Mouse (Mus musculus) retina, adult 2 months (tissue): ENCODE measurements at regions not wholly inside any gene's neighbourhood (a gene's known extent, or its start where the extent isn't known, plus 50 kb on each side); places are given as distances from the start of the nearest gene placed in this dataset.
"Not testable (repeated sequence)": the region's sequence is repeated elsewhere in the genome, so short reads cannot be mapped to it uniquely, and the experiment has no call there.

Source experiments
- DNase-seq: peaks from one replicate; pipeline ENCODE4 v3.0.0-alpha.2; 2012; ENCODE audit warnings: low read depth, low spot score

DNA sequence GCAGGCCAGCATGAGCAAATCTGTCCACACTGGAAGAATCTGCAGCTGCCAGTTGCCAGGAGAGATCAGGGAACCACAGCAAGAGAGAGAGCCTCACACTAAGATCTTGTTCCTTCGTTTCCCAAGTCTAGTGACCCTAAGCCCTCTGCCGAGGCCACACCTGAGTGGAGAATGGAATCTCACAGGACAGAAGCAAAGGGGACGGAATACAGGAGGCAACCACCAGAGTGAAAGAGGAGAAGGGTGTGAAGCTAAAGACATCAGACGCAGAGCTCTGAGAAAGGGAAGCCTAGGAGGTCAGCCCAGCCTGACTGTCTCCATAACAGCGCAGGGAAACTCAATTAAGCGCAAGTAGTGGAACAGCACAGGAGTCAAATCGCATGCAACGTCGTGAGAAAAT lies 75.0 kb downstream of the Suds3 start:
- no peak for DNase-seq

DNA sequence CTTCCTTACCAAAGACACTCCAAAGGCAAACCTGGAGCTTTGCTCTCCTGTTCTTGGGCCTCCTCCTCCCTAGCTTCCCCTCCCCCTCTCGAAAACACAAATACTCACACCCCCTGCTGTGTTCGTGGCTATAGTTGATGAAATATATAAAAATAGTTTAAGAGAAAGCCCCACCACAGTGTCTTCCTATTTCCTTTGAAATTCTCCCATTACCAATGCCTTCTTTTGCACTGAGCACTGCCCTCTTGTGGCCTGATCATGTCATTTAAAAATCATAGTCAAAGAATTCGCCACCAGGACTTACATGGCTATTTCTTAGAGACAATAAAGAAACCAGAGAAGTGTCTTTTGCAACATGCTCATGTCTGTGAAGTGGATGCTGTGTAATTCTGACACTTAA lies 78.7 kb downstream of the Suds3 start:
- no peak for DNase-seq

DNA sequence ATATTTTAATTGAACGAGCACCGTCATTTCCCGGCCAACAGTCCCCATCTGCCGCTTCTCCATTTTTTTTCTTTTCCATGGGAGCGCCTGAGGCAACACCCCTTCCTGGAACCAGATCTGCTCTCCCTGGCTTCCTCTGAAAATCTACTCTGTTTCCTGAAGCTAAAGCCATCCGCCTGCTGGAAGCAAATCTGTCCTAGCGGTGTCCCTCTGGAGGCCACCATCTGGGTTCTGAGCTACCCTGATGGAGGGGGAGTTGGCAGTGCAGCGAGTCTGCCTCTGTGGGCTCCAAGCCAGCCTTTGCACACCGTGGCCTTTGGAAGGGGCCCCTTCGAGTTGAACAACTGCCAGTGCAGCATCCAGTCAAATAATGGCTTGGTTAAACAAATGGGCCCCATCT lies 83.8 kb downstream of the Suds3 start:
- DNase-seq = no peak

DNA sequence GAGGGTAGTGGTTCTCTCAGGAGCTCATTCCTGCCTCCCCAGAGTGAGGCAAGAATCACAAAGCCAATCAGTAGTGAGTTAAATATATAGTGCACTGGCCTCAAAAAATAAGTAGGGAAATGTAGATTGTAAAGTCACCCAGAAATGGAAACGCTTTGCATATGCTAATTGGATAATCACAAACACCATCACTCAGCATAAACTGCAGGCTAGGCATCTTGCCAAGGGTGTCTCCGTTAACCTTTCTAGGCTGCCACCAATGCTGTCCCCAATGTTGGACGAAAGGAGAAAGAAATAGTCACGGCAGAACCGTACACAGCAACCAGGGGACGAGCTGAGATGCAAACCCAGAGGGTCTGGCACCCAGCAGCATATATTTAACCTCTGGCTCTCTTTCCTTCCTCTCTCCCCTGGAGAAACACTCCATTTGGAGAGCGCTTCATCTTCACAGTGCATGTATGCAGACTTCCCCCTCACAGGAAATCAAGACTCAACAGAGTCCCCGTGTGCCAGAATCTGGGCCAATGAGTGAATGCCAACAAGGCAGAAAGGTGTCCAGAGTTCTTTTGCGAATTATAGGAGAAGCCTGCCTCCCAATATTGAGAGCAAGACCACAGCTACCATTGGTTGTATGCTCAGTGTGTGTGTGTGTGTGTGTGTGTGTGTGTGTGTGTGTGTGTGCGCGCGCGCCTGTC lies 90.1 kb downstream of the Suds3 start:
- no peak for DNase-seq

DNA sequence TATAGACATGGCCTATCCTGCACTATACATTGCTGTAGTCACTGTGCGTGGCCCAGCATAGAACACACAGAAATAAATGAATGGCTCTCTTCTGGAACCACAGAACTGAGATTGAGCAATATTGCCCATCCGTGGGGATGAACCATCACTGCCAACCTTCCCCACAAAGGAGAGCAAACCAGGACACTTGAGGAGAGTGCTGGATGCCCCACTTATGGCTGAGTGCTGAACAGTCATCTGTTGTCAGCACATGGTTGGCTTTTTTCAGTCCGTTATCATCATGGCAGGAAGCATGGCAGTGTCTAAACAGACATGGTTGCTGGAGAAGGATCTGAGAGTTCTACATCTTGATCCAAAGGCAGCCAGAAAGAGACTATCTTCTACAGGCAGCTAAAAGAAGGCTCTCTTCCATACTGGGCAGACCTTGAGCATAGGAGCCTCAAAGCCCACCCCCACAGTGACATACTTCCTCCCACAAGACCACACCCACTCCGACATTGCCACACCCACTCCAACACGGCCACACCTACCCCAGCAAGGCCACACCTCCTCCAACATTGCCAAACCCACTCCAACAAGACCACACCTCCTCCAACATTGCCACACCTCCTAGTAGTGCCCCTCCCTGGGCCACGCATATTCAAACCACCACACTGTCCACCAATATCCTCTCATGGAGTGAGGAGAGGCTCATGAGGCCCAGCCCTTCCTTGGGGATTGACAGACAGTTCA lies 97.3 kb downstream of the Suds3 start:
- no peak for DNase-seq

DNA sequence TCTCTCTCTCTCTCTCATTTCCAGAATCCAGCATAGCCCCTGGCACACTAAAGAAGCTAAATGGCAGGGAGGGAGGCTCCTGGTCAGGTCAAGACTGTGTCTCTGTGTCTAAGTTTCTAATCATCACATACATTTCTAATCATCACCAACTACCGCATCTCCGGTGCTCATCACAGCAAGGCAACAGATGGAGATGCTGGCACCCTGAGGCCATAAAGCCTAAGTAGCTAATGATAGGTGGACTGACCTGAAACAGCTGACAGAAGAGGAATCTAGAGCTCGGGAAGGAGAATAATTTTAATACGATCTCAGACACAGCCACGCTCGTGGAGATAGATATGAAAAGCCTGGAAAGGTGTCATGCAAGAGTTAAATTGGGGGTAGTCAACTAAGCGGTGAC lies 104.8 kb downstream of the Suds3 start:
- no peak for DNase-seq

DNA sequence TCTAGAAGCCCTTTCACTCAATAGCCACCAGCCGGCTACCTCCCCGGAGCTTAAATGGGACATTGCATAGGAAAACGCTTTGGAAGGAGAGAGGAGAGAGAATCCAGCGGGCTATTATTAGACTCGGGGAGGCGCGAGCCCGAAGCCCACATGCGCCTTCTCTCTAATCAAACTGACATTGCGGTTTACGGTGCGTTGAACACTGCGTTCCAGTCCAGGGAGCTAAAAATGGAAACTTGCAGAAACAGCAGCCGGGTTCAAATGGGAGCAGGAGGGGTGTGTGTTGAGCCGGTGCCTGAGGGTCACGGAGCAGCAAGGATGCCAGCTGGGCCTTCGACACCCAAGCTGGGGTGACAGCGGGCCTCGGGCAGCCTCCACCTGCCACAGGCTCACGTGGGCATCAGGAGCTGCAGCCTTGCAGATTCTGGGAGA lies 115.1 kb downstream of the Suds3 start:
- peak; percentile 40 for DNase-seq

DNA sequence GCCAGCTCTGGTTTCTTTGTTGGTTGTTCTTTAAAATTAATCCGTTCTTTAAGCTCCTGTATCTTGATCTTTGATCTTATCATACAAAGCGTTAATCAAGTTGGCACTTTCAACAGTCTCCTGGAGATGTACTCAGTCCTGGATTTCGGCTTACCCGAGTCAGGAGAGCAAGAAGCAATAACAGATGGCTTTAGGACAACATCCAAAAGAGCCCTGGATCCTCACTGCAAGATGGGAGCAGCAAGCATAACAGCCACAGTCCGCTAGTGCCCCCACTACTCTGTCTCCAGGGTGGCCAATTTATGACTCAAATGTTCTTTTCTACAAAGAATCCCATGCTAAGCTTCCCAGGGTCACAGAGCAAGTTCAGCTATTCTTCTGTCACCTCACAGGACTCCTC lies 121.4 kb downstream of the Suds3 start:
- DNase-seq = no peak

DNA sequence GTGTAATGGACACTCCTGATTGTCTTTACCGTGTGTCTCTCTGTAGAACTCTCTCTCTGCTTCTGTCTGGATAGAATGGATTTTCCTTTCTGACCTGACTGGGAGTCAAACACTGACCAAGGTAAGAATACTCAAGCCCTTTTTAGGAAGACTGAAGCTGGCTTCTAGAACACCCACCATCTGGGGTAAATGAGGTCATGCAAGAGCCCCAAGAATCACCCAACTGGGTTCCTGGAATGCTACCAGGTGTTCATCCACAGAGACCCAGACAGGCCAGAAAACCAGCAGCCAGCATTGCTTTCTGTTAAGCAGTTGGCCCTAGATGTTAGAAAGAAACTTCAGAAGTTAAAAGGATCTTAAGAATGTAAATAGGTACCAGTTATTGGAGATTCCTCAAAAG lies 122.2 kb downstream of the Suds3 start:
- DNase-seq = no peak

DNA sequence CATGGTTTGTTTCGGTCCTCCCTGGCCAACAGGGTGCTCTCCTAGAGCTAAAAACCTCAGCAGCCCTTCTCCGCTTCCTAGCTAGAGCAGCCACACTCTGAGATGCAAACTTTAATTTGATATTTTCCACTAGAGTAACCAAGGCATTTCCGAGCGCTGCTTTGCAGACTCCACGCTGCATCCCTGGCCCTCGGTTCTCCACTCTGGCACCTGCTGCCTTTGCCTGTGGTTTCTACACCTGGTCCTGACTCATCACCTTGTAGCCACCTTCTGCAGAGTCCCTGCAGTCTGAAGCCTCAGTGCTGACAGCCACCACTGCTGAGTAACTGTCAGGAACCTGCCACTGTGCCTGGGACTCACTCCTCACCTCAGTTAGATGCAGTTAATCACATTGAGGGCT lies 124.5 kb downstream of the Suds3 start:
- no peak for DNase-seq

DNA sequence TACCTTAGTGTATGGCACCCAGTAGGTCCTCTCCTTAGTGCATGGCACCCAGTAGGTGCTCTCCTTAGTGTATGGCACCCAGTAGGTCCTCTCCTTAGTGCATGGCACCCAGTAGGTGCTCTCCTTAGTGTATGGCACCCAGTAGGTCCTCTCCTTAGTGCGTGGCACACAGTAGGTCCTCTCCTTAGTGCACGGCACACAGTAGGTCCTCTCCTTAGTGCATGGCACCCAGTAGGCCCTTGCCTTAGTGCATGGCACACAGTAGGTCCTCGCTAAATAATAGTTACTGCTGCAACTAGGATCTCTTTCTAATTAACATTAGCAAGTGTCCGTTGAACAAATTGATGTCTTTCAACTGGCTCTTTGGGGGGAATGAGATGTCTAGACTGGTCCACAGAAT lies 144.4 kb downstream of the Suds3 start:
- not testable (repeated sequence) for DNase-seq

DNA sequence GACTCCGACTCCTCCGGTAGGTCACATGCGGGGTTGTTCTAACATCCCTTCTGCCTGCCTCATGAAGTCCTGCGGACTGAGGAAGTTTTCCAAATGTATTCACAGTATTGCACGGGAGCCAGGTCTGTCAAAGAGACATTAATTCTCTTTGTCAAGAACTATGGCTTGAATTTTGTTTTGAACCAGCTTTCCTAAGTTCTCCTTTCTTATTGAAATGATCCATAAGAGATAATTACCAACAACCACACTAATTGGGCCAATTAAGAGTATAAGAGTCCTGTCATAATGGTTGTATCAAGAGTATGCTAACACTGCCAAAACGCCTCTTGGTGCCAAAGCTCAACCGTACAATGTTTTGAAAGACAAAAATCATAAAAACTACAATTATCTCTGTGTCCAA lies 151.7 kb downstream of the Suds3 start:
- no peak for DNase-seq

DNA sequence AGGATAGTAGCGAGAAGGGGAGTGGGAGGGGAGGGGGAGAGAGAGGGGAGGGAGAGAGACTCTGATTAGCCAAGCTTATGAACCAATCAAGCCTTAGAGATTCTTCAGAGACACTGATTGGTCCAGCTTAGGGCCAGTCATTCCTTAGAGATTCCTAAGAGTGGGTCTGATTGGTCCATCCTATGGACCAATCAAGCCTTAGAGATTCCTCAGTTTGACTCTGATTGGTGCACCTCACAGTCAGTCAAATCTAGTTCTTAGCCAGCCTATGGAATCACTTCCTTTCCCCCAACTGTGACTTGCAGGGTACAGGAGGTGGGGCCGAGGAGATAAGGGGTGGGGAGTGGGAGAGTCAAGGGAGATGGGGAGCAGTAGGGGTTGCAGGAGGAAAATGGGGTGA lies 152.8 kb downstream of the Suds3 start:
- no peak for DNase-seq

DNA sequence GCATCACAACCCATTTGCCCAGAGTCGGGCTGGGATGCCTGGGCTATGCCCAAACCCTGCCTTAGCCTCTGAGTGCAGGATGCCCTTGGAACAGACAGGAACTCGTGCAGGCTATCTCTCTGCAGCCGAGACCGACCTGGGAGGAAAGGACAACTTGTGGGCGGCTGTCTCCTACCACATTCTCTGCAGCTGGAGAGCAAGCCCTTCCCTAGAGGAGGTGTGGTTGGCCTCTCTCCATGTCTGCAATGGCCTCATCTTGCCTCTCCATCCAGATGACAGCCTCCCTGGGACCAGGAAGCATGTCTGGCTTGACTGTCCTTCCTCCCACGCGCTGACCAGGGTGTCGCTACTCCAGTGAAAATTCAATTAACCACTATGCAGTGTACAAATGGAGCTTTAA lies 155.9 kb downstream of the Suds3 start:
- DNase-seq = no peak

DNA sequence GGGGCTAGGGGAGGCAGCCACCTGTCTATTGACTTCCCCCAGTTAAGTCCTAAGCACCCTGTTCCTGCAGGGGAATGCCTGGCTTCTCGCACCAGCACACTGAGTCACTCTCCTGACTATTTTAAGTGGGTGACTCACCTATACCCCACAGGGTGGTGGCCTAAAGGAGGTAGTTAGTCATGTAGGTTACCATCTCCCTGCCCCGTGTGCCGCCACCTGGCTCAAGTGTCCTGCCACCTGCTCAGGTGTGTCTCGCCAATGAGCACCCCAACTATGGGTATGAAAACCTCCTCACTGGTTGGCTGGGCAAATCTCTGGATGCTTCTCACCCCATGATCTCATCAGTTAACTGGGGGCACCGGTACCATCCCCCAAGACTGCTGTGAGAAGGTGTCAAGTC lies 157.8 kb downstream of the Suds3 start:
- no peak for DNase-seq

DNA sequence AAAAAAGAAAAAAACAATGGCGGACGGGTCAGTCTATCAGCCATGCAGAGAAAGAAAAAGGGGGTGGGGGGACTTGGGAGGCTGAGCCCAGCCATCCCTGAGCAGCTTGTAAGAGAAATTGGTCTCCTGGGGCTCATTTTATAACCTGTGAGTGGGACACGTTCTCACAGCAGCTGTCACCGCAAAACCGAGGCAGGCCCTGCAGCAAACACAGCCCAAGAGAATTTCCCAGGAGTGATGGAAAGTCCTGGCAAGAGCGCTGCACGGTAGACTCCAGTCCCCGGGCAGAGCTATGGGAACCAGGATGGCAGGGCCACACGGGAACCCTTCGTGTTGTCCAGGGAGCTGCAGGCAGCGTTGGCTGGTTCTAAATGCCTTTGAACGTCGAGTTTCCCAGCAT lies 159.3 kb downstream of the Suds3 start:
- no peak for DNase-seq

DNA sequence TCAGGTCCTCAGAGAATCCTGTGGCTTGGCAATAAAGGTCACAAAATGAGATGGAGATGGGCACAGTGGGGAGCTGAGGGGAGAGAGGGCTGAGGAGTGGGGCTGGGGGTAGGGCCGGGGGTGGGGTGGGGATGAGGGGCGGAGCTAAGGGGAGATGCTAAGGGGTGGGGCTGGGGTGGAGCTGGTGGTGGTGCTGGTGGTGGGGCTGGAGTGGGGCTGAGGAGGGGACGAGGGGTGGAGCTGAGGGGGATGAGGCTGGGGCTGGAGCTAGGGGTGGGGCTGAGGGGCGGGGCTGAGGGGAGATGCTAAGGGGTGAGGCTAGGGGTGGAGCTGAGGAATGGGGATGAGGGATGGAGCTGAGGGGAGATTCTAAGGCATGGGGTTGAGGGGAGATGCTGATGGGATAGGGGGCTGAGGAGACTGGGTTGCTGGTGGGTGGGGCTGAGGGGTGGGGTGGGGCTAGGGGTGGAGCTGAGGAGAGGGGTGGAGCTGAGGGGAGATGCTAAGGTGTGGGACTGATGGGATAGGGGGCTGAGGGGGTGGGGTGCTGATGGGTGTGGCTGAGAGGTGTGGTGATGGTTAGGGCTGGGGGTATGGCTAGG lies 165.5 kb downstream of the Suds3 start:
- no peak for DNase-seq

DNA sequence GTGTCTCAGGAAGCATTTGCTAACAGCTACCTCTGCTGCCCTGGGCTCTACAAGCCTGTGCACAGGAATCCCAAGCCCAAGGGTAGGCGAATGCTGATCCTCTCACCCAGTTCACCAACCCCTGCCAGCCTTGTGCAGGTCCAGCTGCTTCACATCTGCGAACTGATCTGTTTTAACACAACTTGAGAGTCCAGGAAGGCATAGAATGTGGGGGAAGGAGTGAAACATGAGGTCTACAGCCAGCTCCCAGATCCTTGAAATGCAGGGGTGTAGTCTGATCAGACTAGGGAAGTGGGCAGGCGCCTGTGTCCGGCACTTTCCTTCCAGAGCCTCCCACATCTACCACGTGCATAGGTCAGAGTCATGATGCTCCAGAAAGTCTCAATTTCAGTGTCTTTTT lies 181.3 kb downstream of the Suds3 start:
- no peak for DNase-seq

DNA sequence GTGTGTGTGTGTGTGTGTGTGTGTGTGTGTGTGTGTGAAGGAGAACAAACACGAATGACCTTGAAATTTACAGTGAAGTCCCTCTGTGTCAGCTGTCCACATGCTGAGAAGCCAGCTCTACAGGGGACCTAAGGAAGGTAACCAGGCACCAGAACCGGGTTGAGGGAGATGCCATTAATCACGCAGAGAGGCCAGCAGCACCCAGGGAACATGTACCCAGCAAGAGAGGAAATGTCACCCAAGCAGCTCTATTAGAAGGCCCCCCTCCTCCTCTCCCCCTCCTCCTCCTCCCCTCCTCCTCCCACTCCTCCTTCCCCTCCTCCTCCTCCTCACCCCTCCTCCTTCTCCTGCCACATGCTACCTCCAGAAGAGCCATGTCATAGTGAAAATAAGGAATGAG lies 181.8 kb downstream of the Suds3 start:
- no peak for DNase-seq

DNA sequence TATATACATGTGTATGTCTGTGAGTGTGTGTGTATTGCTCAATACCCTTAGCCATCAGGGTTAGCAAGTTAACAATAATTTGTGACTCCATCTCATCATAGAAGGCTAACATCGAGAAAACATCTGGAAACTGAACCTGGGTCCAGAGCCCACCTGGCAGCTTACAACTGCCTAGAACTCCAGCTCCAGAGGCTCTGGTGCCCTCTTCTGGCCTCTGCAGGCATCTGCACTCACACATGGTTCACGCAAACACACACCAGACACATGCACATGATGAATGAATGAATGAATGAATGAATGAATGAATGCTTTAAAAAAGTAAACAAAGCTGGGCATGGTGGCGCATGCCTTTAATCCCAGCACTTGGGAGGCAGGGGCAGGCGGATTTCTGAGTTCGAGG lies 182.8 kb downstream of the Suds3 start:
- DNase-seq = no peak

DNA sequence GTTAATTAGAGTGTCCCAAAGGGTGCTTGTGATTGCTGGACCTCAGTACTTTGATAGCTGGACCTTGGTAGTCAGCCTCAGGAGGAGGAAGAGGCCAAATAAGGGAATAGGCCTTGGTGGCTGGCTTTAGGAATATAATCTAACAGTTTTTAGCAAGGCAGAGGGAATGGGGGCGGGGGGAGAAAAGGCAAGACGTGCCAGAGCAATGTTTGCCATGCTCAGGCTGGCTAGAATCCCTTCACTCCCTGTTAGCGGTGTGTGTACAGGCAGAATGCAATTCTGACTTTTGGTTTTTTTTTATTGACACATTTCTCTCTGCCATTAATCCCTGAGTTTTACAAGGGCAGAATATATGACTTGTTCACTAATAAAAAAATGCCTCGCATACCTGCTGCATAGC lies 192.2 kb downstream of the Suds3 start:
- DNase-seq = no peak

DNA sequence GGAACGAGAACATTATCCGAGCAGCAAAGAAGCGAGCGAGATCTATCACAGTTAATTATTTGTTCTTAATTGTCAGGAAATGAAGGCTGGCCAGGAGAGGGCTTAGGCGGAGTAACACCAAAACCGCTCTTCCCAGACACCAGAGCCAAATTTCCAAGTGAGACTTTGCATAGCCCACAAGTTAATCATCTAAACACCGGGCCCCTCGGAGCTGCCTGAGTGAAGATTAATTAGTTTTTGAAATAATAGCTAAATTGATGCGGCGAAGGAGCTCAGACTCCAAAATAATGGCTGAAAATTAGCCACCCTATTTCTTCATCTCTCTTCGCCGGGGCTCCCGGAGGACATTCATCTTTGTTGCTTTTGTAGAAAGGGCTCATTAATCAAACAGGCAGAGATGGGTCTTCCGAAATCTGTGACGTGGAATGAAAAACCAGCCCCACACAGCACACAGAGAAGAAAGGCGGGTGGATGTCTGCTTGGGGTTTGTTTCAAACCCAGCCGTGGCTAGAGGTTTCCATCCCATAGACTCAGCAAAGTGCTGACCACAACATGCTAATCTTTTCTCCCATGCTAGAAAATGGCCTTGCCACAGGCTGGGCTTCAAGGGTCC lies 193.7 kb downstream of the Suds3 start:
- DNase-seq = no peak

DNA sequence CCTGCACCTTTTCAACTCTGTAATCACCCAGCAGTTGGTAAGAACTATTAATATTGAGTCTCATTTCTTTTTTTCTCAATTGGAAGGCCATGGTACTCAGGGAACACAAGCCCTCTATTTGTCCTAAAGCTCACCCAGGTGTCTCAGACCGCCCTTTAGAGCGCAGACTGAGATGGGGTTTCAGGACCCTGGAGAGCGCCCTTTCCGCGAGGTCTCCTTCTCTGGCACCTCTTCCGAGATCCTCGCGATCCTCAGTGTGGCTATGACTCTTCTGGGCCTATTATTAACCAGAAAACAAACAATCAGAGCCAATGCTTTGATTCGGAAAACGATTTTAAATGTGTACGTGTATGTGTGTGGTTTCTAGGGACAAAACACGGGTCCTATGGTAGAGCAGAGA lies 201.0 kb downstream of the Suds3 start:
- DNase-seq = no peak
